Mouse (Mus musculus) gastrocnemius, adult 2 months (tissue): ENCODE measurements around the gene Dnttip1. TPM values are rescaled to one million over a fixed set of nuclear protein-coding genes. Genes with fewer than 3 reads are reported as not detected.

Experiments
- DNase-seq: peaks from one replicate; pipeline ENCODE4 v3.0.0; 2022
- H3K27ac ChIP-seq: fragments of 200-600 bp; 2 replicates; pipeline ENCODE4 v1.8.1; 2022; ENCODE audit warnings: mild to moderate bottlenecking
- H3K4me3 ChIP-seq: fragments of 200-600 bp; 2 replicates; pipeline ENCODE4 v1.8.1; 2022; ENCODE audit warnings: mild to moderate bottlenecking, moderate library complexity
- CTCF ChIP-seq: fragments of 200-600 bp; IDR thresholded peaks from 2 replicates; pipeline ENCODE4 v1.8.1; 2022; ENCODE audit warnings: antibody characterized with exemption, mild to moderate bottlenecking, moderate library complexity
- intact Hi-C: fragments of 180-260 bp; cut with DNase I; formaldehyde crosslinking; loops from one replicate; pipeline ENCODE4 v1.15.1; 2025
- total RNA-seq, 2 experiments: library from RNA; stranded (reverse); gene quantifications; 2 replicates each; pipeline ENCODE4 v1.2.3; 2021

Gene Dnttip1
- total RNA-seq, 2 experiments from 2014 or later, result 18.5 to 19.4 TPM

DNA sequence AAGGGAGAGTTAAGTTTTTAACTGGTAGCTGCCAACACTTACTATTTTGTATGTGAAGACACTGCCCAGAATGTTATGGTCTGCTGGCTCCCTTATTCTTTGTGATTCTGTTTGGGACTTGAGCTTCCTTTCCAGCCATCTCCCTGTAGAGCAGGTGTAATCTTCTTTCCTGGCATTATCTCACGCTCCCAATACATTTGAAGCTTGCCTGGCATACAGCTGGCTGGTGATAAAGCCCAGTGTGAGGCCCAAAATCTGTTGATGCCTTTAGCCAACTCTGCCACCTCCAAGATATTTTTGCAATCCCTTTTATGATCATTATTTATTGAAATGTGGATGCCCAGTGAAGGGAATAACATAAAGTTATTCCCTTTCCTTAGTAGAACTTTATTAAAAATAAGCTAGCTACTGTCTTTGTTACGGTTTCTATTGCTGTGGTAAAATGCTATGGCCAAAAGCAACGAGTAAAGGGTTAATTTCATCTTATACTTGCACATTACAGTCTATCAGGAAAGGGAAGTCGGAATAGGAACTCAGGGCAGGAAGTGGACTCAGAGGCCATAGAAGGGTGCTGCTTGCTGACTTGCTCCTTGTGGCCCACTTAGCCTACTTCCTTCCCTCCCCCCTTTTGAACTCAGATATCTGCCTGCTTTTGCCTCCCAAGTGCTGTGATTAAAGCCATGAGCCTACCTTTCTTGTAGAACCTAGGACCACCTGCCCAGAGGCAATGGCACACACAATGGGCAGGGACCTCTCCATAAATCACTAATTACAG is 14.5 kb downstream of the Dnttip1 start:
- intact Hi-C loops, result no loop called here
- H3K4me3 ChIP-seq, result no peak overlapping the region
- no peak overlapping the region for H3K27ac ChIP-seq
- DNase-seq, result no peak
- TF ChIP-seq CTCF, result no peak

DNA sequence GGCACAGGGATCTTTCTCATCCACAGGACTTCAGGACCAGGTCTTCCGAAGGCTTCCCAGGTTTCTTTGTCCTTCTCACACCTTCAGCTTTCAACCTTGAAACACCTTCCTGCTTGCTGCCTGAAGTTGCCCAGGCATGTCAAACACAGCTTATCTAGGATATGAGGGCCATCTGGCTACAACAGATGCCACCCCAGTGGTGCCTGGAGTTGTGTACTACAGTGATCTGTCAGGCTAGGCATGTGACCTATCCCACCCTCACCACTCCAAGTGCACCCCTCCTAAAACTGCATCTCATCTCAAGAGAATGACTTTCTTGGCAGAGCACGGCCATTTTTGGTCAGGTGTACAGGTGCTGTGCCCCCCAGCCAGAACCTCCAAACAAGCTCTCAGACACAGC is 15.7 kb downstream of the Dnttip1 start:
- Histone ChIP-seq H3K4me3 (no peak overlapping the region), H3K27ac (no peak overlapping the region)
- no peak for TF ChIP-seq CTCF
- DNase-seq, result no peak
- intact Hi-C loops, result no loop called here

DNA sequence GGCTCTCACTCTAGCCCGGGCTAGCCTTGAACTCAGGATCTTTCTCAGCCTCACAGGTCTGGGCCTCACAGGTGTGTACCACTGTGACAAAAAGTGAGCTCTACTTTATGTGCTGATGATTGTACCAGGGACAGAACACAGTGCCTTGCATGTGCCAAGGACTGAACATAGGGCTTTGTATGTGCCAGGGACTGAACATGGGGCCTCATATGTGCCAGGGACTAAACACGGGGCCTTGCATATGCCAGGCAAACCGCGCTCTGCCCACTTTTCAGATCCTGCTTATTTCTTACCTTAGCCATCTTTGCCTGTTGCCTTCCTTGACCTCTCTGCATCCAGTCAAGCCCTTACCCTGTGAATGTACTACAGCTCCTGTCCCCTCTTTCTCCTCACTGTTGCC is 16.2 kb downstream of the Dnttip1 start:
- H3K27ac ChIP-seq, result no peak overlapping the region
- intact Hi-C loops, result no loop called here
- no peak overlapping the region for H3K4me3 ChIP-seq
- DNase-seq, result no peak
- no peak for TF ChIP-seq CTCF

DNA sequence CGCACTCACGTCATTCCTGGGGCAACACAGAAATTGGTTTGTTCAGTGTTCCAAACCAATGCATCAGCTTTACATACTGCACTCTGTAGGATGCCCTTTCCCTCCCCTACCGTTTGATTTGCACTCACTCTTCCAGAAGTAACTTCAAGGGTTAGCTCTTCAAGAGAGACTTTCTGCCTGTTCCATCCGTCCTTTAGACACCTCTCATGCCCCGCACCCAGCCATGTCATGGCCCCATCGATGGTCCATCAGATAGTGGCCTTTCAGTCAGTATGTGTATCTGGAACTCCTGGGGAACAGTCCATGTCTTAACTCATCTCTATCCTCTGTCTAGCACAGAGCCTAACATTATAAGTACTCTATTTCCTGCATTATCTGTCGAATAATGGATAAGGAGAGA is 16.8 kb downstream of the Dnttip1 start:
- no peak for TF ChIP-seq CTCF
- Histone ChIP-seq H3K4me3 (no peak overlapping the region), H3K27ac (no peak overlapping the region)
- intact Hi-C loops, result no loop called here
- no peak for DNase-seq

DNA sequence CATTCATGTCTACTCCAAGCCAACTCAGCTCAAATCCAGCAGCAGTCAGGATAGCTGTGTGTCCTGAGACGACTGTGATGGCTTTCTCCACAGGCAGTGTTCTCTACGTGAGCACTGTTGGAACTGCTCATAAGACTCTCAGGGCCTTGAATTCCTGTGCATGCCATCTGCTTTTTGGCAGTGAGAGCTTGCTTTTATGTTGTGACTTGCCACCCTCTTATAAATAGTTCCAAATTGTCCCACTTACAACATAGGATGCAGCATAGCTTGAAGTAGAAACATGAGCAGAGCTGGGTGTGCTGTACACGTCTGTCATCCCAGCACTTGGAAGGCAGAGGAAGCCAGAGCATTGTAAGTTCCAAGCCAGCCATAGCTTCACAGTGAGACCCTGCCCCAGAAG is 20.1 kb downstream of the Dnttip1 start:
- no peak for TF ChIP-seq CTCF
- intact Hi-C loops, result no loop called here
- Histone ChIP-seq H3K27ac (peak overlapping the region; percentile 62), H3K4me3 (no peak overlapping the region)
- no peak for DNase-seq

DNA sequence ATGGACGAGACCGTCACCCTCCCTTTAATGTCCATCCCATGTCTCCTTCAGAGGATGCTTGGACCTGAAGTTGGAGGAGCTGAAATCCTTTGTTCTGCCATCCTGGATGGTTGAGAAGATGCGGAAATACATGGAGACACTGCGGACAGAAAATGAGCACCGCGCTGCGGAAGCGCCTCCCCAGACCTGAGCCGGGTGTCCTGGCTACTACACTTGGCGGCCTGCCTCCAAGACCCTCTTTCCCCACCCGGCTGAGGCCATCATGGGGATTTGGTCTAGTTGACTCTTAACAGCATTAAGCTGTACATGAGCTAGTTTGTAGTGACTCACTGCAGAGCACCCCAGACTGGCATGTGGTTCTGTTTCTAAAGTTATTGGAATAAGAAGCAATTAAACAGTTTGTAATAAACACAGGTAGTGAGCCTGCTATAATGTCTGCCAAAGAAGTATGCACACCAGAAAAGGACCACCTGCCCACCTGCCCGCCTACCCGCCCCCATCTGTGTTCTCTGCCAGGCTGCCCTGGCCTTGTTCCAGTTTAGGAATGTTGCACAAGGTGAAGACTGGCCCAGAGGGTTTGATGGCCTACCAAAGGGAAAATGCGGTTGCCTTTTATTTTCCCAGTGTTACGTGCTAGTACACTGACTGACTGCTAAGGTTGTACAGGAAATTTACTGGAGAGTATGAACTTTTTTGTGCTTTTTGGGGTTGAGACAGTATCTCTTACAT is 22.2 kb downstream of the Dnttip1 start:
- Histone ChIP-seq H3K4me3 (no peak overlapping the region), H3K27ac (no peak overlapping the region; the same call in 1 of the 2 replicates)
- no peak for TF ChIP-seq CTCF
- intact Hi-C loops, result no loop called here
- DNase-seq, result no peak

DNA sequence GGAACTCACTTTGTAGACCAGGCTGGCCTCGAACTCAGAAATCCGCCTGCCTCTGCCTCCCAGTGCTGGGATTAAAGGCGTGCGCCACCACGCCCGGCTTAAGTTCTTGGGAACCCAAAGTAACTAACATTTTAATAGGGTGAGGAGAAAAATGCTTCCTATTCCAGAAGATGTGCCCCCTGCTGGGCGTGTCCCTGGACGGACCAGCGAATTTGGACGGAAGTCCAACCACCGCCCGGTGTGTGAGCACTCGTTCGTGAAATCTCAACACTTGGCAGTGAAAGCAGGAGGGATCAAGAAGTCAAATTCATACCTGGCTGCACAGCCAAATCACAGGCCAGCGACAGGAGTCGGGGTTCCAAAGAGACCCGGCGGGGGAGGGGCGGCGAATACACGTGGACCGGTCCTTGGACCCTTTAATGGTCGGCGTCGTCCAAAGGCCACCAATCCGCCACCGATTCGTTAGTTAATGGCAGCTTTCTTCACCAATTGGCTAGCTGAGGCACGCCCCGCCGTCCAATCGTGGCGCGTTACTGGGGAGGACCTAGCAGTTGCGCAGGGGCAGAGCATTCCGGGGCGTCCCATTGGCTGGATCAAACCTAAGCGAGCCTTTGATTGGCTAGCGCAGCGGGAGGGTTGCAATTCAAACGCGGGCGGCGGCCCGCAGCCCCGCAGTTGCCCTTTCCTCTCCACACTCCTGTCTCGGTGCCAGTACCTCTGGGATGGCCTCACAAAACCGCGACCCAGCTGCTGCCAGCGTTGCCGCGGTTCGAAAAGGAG is 23.7 kb downstream of the Dnttip1 start, which contains the start of gene Ube2c:
Gene Ube2c (plus strand): TSS at position 641 of the 780 bp plus-strand sequence.
- DNase-seq, result peak; percentile 98
- intact Hi-C loops, result no loop called here
- Histone ChIP-seq H3K4me3 (peak within 1 kb of the TSS; percentile 83), H3K27ac (peak within 1 kb of the TSS; percentile 82)
- peak; percentile 41 for TF ChIP-seq CTCF

DNA sequence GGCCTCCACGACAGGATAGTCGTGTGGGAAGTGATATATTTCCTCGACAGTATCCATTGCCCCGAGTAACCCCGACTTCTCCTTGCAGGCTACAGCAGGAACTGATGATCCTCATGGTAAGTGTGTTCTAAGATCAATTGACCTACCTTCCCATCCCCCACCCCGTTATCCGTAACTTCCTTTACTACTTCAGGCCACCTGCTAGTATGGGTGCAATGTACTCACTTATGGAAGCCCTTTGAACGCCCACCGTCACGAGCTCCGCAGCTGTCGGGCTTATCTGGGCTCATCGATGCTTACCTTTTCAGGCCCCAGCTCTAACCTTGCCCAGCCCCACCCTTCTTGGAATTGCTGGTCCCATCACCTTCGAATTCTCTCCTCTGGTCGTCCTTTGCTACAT is 24.5 kb downstream of the Dnttip1 start:
- H3K4me3 ChIP-seq, result peak overlapping the region; percentile 83
- intact Hi-C loops, result no loop called here
- no peak for TF ChIP-seq CTCF
- H3K27ac ChIP-seq, result no peak overlapping the region
- no peak for DNase-seq

DNA sequence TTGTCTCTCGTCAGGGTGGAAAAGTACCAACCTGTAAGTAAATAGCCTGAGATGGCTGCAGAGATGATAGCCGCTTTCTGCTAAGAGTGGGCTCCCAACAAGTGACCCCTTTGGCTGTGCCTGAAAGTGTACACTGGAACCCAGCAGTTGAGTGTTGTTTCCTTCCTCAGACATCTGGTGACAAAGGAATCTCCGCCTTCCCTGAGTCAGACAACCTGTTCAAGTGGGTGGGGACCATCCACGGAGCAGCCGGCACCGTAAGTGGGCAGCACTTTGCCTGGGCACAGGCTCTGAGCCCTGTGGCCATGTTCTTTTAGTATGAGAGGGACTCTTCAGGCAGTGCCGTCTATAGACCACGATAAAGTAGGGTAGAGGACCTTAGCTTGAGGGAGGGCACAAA is 25.3 kb downstream of the Dnttip1 start:
- DNase-seq, result no peak
- Histone ChIP-seq H3K4me3 (no peak overlapping the region), H3K27ac (no peak overlapping the region)
- intact Hi-C loops, result no loop called here
- TF ChIP-seq CTCF, result no peak

DNA sequence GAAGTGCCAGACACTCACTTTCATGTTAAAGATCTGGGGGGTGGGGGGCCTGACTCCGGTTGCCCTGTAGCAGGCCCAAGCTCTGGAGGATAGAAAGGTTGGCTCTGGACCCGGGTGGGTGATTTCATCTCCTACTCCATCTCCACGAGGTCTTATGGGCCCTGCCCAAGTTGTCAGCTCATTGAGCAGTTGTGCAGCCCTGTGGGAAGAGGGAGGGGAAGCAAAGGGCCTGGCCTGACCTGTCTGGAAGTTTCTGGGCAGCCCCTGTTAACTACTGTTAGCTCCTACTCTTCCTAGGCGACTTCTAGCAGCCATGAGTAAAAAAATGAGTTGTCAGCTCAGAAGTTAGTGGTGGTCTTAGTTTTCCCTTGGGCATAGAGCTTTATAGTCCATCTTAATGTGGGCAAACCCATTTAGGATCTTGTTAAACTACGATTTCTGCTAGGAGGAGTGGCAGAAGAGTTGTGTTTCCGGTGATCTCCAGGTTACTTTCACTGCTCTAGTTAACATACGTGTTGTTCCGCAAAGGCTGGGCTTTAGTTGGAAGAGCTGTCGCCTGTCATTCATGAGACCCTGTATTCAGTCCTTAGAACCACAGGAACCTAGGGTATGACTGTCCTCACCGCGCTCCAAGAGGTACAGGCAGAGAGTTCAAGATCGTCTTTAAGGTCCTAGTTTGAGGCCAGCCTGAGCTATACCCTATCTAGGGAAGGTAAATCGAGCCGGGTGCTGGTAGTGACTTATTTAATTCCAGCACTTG is 27.6 kb downstream of the Dnttip1 start:
- peak; percentile 60 for DNase-seq
- H3K4me3 ChIP-seq, result no peak overlapping the region
- H3K27ac ChIP-seq, result peak overlapping the region; percentile 54
- no peak for TF ChIP-seq CTCF
- intact Hi-C loops, result no loop called here

DNA sequence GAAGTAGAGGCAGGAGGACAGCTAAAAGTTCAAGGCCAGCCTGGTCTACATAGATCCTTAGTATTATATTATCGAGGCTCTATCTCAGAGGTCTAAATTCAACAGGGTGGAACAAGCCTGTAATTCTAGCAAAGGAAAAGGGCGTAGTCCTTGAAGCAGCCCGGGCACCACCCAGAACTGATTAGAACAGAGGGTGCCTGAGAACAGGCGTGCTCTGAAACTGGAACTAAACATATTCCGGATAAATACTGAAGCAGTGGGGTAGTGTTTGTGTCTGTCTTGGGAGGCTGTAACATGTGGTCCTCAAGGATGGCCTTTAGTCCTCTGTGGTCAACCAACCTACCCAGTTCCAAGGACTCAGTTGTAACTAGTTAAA is 28.2 kb downstream of the Dnttip1 start:
- Histone ChIP-seq H3K27ac (peak overlapping the region; percentile 54), H3K4me3 (no peak overlapping the region)
- intact Hi-C loops, result no loop called here
- no peak for TF ChIP-seq CTCF
- DNase-seq, result no peak

DNA sequence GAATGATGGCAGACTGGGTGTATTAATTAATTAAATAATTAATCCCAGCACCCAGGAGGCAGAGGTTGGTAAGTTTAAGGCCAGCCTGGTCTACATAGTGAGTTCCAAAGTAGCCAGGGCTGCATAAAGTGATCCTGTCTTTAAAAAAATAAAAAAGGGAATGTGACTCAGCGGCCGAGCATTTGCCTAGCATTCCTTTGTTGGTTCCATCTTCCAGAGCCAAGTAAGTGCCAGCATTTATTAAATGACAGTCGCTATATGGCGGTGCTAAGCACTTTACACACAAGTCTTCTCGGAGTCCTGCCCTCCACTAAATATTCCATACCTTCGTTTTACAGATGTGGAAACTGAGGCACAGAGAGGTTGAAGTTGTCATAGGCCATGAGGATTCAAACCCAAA is 30.3 kb downstream of the Dnttip1 start:
- no peak for DNase-seq
- Histone ChIP-seq H3K4me3 (peak overlapping the region; percentile 74), H3K27ac (peak overlapping the region; percentile 95)
- no peak for TF ChIP-seq CTCF
- intact Hi-C loops, result no loop called here
